Mouse (Mus musculus) intestine, embryonic 14.5 days (tissue): ENCODE data around the gene Fam57b. TPM values are rescaled to one million over a fixed set of nuclear protein-coding genes. Genes with fewer than 3 reads are reported as not detected.

Experiments
- polyA plus RNA-seq: library from polyadenylated mRNA; unstranded; fragments of >200 nt; fragmentation: Nextera tagmentation; extraction: Ambion mirVana; gene quantifications from 2 replicates; pipeline ENCODE4 v1.2.1, GENCODE M21; 2014

Gene Fam57b
- polyA plus RNA-seq, 1 experiment from 2014 or later, result 1.8 TPM

Other genes with a start within 250 kb of the Fam57b start
- gene Eif3c, start 231.3 kb upstream of the Fam57b start, polyA plus RNA-seq, result 184 and 188 TPM in 2 replicates
- gene Apobr, start 212.7 kb upstream of the Fam57b start, polyA plus RNA-seq, result 0.60 and 1.1 TPM in 2 replicates
- 24.3 and 30.3 TPM in 2 replicates for gene Cln3, start 211.9 kb upstream of the Fam57b start, polyA plus RNA-seq
- not detected in 2 replicates for gene Il27, start 202.7 kb upstream of the Fam57b start, polyA plus RNA-seq
- gene Nupr1, start 166.8 kb upstream of the Fam57b start, polyA plus RNA-seq, result 6.6 and 27.3 TPM in 2 replicates
- 53.4 and 64.5 TPM in 2 replicates for gene Sgf29, start 148.4 kb upstream of the Fam57b start, polyA plus RNA-seq
- gene Sult1a1, start 121.2 kb upstream of the Fam57b start, polyA plus RNA-seq, result 3.5 and 3.8 TPM in 2 replicates
- 140 and 159 TPM in 2 replicates for gene Bola2, start 102.3 kb upstream of the Fam57b start, polyA plus RNA-seq
- 7.1 and 8.4 TPM in 2 replicates for gene Slx1b, start 101.9 kb upstream of the Fam57b start, polyA plus RNA-seq
- 35.1 and 35.9 TPM in 2 replicates for gene Coro1a, start 89.9 kb upstream of the Fam57b start, polyA plus RNA-seq
- 101 and 104 TPM in 2 replicates for gene Mapk3, start 38.1 kb upstream of the Fam57b start, polyA plus RNA-seq
- gene Gdpd3, start 31.3 kb upstream of the Fam57b start, polyA plus RNA-seq, result 3.6 and 3.9 TPM in 2 replicates
- gene Ypel3, start 20.7 kb upstream of the Fam57b start, polyA plus RNA-seq, result 105 and 106 TPM in 2 replicates
- 0.36 and 0.47 TPM in 2 replicates for gene Tbx6, start 16.2 kb upstream of the Fam57b start, polyA plus RNA-seq
- gene Ppp4c, start 5.2 kb upstream of the Fam57b start, polyA plus RNA-seq, result 277 and 280 TPM in 2 replicates
- not detected in 2 replicates for gene 4930451I11Rik, start 34.0 kb downstream of the Fam57b start, polyA plus RNA-seq
- 0.86 and 1.2 TPM in 2 replicates for gene Doc2a, start 49.7 kb downstream of the Fam57b start, polyA plus RNA-seq
- gene Hirip3, start 64.3 kb downstream of the Fam57b start, polyA plus RNA-seq, result 19.0 and 19.5 TPM in 2 replicates
- gene Ino80e, start 64.7 kb downstream of the Fam57b start, polyA plus RNA-seq, result 82.6 and 84.6 TPM in 2 replicates
- gene Taok2, start 87.0 kb downstream of the Fam57b start, polyA plus RNA-seq, result 26.6 and 29.7 TPM in 2 replicates
- 29.5 and 31.7 TPM in 2 replicates for gene Tmem219, start 125.2 kb downstream of the Fam57b start, polyA plus RNA-seq
- 13.1 TPM in 2 replicates for gene Kctd13, start 131.2 kb downstream of the Fam57b start, polyA plus RNA-seq
- gene Asphd1, start 151.9 kb downstream of the Fam57b start, polyA plus RNA-seq, result 0.39 and 0.65 TPM in 2 replicates
- gene Sez6l2, start 152.9 kb downstream of the Fam57b start, polyA plus RNA-seq, result 3.2 and 3.8 TPM in 2 replicates
- 105 and 109 TPM in 2 replicates for gene Cdipt, start 178.2 kb downstream of the Fam57b start, polyA plus RNA-seq
- 2.2 and 2.5 TPM in 2 replicates for gene Cdiptos, start 178.4 kb downstream of the Fam57b start, polyA plus RNA-seq
- gene Mvp, start 217.0 kb downstream of the Fam57b start, polyA plus RNA-seq, result 27.4 and 29.6 TPM in 2 replicates
- 0.45 and 0.86 TPM in 2 replicates for gene Pagr1b, start 218.8 kb downstream of the Fam57b start, polyA plus RNA-seq
- gene Pagr1a, start 219.7 kb downstream of the Fam57b start, polyA plus RNA-seq, result 43.9 and 47.7 TPM in 2 replicates
- 41.8 and 46.3 TPM in 2 replicates for gene Gm42742, start 223.4 kb downstream of the Fam57b start, polyA plus RNA-seq
- gene Prrt2, start 223.5 kb downstream of the Fam57b start, polyA plus RNA-seq, result 9.2 and 9.5 TPM in 2 replicates
- 55.1 and 61.9 TPM in 2 replicates for gene Maz, start 229.4 kb downstream of the Fam57b start, polyA plus RNA-seq
- gene Kif22, start 244.8 kb downstream of the Fam57b start, polyA plus RNA-seq, result 115 and 129 TPM in 2 replicates